Mouse (Mus musculus): Measurements from ENCODE around the gene Spaca7. TPM values are rescaled to one million over a fixed set of nuclear protein-coding genes. Genes with fewer than 3 reads are reported as not detected.
"Not testable (repeated sequence)": the region's sequence is repeated elsewhere in the genome, so short reads cannot be mapped to it uniquely, and the experiment has no call there.

Spaca7 gene
- polyA plus RNA-seq, 1 experiment = not detected

DNA sequence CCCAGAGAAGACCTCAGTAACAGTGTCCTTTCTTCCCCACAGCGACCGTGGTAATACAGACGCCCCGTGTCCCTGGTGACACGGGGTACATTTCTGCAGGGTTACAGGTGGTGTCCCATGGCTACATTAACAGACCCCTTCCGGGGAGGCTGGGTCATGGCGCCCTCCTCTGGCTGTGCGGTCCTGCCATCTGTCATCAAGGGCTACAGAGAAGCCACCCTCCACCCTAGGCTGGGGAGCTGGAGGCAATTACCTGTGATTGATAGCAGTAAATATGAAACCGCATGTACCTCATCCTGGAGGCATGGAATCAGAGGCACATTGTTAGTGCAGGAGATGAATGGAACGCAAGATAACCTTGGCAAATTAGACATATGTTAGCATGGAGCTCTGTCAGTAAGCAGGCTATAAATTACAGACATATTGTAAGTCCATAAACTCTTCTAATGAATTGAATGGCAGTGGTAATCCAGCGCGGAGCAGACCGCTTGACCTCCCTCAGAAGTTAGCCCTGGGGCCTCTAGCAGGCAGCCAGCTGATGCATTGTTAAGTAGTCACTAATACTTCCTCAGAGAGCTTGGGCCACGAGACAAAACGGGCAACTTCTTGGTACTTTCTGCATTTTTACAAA is 17.2 kb upstream of the Spaca7 start:
- Histone ChIP-seq H3K4me1 (no peaks in the 10 kb centered on the region), H3K36me3 (replicated peaks; ENCODE audit: low read length) (no peaks in the 10 kb centered on the region), H3K4me3 (replicated peaks) (no peak overlapping the region), H3K27me3 (replicated peaks) (peaks cover 40% of the 10 kb centered on the region), H3K9me3 (no peaks in the 10 kb centered on the region)
- no peak for TF ChIP-seq GATA1 (IDR thresholded peaks at IDR 0.05; ENCODE audit: borderline replicate concordance, low read length)
- no peak for TF ChIP-seq FLI1 (IDR thresholded peaks at IDR 0.05; ENCODE audit: low read length)

DNA sequence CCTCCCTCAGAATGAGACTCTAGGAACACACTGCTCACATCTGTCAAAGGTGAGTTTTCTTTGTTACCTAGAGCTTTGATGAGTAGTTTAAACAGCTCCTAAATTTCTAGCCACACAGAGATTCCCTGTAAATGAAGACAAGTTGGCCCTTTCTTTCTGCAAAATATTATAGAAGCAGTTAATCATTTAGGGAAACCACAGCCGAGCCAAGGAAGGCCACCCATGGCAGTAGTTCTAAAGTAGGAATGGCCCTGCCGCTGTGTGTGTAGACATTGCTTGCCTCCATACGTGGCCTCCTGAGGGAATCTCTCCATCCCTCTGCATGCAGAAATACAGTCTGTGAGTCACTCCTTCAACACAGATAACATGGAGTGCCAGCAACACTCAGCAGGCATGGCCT is 14.0 kb upstream of the Spaca7 start:
- no peak for TF ChIP-seq FLI1 (IDR thresholded peaks at IDR 0.05; ENCODE audit: low read length)
- TF ChIP-seq GATA1 (IDR thresholded peaks at IDR 0.05; ENCODE audit: borderline replicate concordance, low read length) = no peak

DNA sequence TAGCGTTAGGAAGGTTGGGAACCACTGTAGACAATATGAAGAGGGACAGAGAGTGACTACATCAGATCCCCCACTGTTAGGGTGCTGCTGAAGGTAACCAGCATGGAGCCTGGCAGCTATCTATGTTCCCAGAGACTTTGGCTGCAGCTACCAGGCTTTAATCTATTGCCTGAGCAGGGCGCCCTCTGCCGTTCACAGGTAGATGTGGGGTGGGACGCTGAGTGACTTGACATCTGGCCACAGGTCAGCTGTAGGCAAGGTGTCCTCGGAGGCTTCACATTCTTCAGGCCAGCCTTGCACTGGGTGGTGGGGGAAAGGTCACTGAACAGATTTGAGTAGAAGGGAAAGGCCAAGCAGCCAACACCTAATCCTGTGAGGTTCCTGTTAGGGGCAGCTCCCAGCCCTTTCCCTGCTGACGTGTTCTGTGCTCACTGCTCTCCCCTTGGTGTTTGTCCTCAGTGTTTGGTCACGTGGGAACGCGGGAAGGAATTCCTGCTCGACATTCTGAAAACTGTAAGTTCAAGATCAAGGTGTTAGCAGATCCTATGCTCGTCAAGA is 11.3 kb upstream of the Spaca7 start:
- H3K27me3 ChIP-seq (replicated peaks) = peaks cover 44% of the 10 kb centered on the region
- TF ChIP-seq GATA1 (IDR thresholded peaks at IDR 0.05; ENCODE audit: borderline replicate concordance, low read length) (no peak), FLI1 (IDR thresholded peaks at IDR 0.05; ENCODE audit: low read length) (no peak)
- no peak overlapping the region for H3K4me3 ChIP-seq (replicated peaks)
- H3K9me3 ChIP-seq = no peaks in the 10 kb centered on the region
- H3K4me1 ChIP-seq = no peaks in the 10 kb centered on the region
- no peaks in the 10 kb centered on the region for H3K36me3 ChIP-seq (replicated peaks; ENCODE audit: low read length)

More for the DNA sequence above, 14.0 kb upstream of the Spaca7 start:
- H3K9me3 ChIP-seq = no peaks in the 10 kb centered on the region
- no peak overlapping the region for H3K4me3 ChIP-seq (replicated peaks)
- no peaks in the 10 kb centered on the region for H3K4me1 ChIP-seq
- H3K27me3 ChIP-seq (replicated peaks) = peaks cover 54% of the 10 kb centered on the region
- H3K36me3 ChIP-seq (replicated peaks; ENCODE audit: low read length) = no peaks in the 10 kb centered on the region

DNA sequence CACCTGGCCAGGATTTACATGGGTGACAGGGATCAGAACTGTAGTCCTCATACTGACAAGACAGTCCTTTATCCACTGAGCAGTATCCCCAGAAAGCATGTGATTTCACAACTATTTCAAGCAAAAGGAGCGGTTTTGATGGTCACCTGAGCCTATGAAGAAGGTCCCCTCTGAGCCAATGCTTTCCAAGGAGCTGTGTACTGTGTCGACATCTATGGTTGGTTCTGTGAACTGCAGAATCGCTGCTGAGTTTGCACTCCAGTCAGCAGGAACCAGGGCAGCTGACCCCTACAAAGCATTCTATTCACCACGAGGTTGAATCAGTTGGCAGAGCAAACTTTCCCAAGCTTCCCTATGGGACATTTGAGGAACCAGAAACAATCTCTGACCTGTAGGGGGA is 8.5 kb upstream of the Spaca7 start:
- Histone ChIP-seq H3K36me3 (replicated peaks; ENCODE audit: low read length) (no peaks in the 10 kb centered on the region), H3K27me3 (replicated peaks) (peaks cover 36% of the 10 kb centered on the region), H3K9me3 (no peaks in the 10 kb centered on the region), H3K4me3 (replicated peaks) (no peak overlapping the region), H3K4me1 (no peaks in the 10 kb centered on the region)
- no peak for TF ChIP-seq FLI1 (IDR thresholded peaks at IDR 0.05; ENCODE audit: low read length)
- TF ChIP-seq GATA1 (IDR thresholded peaks at IDR 0.05; ENCODE audit: borderline replicate concordance, low read length) = no peak

DNA sequence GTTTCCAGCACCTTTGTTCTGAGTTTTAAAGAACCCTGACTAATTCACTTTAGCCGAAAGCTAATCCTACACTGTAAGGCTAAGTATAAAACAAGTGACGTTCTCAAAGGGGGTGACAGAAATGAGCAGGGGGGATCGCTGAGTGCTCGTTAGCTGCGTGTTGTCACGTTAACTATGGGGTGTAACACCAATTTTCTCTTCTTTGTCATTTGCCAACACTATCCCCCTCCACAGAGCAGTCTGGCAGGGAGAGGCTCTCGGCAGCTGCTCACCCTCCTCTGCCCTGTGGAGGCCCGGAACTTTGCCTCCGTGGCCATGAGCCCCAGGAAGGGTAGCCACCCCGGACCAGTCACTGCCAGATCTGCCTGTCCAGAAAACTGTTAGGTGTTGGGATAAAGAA is 7.3 kb upstream of the Spaca7 start:
- Histone ChIP-seq H3K4me1 (no peaks in the 10 kb centered on the region), H3K9me3 (no peaks in the 10 kb centered on the region), H3K4me3 (replicated peaks) (no peak overlapping the region), H3K36me3 (replicated peaks; ENCODE audit: low read length) (no peaks in the 10 kb centered on the region), H3K27me3 (replicated peaks) (peaks cover 40% of the 10 kb centered on the region)
- TF ChIP-seq GATA1 (IDR thresholded peaks at IDR 0.05; ENCODE audit: borderline replicate concordance, low read length) = no peak
- no peak for TF ChIP-seq FLI1 (IDR thresholded peaks at IDR 0.05; ENCODE audit: low read length)

DNA sequence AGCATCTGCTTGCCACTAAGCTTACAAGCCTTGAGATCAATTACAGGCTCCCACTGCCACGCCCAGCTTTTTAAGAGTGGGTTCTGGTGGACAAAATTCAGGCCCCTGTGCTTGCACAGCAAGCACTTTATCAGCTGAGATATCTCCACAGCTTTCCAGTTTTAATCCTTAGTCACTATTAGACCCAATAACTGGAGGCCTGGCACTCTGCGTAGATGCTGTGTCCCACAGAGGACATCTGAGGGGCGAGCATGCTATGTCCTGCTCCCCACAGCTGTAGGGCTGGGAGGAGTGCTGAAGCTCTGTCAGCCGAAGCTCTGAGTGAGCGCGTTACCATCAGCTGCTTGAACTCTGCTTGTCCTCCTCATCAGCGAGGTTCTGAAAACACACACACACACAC is 6.3 kb upstream of the Spaca7 start:
- no peak for TF ChIP-seq GATA1 (IDR thresholded peaks at IDR 0.05; ENCODE audit: borderline replicate concordance, low read length)
- no peak for TF ChIP-seq FLI1 (IDR thresholded peaks at IDR 0.05; ENCODE audit: low read length)
- Histone ChIP-seq H3K9me3 (no peaks in the 10 kb centered on the region), H3K27me3 (replicated peaks) (peaks cover 33% of the 10 kb centered on the region), H3K4me1 (no peaks in the 10 kb centered on the region), H3K36me3 (replicated peaks; ENCODE audit: low read length) (no peaks in the 10 kb centered on the region), H3K4me3 (replicated peaks) (no peak overlapping the region)

DNA sequence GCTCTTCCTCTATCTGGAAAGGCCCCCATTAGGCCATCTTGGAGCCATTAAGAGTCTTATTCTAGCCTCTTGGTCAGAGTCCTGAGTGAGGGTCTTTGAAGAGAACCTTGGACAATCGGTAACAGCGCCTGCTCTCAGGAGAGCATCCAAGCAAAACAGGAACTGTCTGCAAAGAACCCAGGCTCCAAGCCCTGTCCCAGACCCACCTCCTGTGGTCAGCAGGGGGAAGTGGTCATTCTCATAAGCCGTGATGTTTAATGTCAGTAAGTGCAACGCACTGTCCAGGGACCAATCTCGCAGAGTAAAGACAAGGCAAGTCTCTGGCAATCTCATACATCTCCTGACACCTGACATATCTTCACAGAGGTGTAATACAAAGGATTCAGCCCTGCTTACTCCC is 3.2 kb downstream of the Spaca7 start:
- TF ChIP-seq GATA1 (IDR thresholded peaks at IDR 0.05; ENCODE audit: borderline replicate concordance, low read length) = no peak
- TF ChIP-seq FLI1 (IDR thresholded peaks at IDR 0.05; ENCODE audit: low read length) = no peak
- no peak overlapping the region for H3K4me3 ChIP-seq (replicated peaks)
- peaks cover 31% of the 10 kb centered on the region for H3K27me3 ChIP-seq (replicated peaks)
- no peaks in the 10 kb centered on the region for H3K36me3 ChIP-seq (replicated peaks; ENCODE audit: low read length)
- no peaks in the 10 kb centered on the region for H3K4me1 ChIP-seq
- H3K9me3 ChIP-seq = no peaks in the 10 kb centered on the region

DNA sequence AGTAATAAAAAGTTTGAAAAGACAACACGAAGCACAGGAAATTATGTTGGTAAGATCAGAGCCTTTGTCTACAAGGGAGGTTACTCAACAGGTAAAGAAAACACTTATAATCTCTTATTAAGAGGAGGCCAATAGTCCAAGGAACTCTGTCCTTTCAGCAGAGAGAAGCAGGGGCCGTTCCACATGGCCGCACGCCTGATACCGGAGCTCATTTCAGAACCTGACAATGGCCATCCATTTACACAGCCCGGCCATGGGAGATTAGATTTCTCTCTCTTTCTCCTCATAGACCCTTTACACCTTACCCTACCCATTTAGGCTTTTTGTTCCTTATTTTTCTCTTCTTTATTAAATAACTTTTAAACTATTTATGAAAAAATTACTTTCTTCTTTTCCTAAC is 3.9 kb downstream of the Spaca7 start:
- Histone ChIP-seq H3K36me3 (replicated peaks; ENCODE audit: low read length) (no peaks in the 10 kb centered on the region), H3K4me1 (no peaks in the 10 kb centered on the region), H3K27me3 (replicated peaks) (peaks cover 31% of the 10 kb centered on the region), H3K4me3 (replicated peaks) (no peak overlapping the region), H3K9me3 (no peaks in the 10 kb centered on the region)
- no peak for TF ChIP-seq FLI1 (IDR thresholded peaks at IDR 0.05; ENCODE audit: low read length)
- TF ChIP-seq GATA1 (IDR thresholded peaks at IDR 0.05; ENCODE audit: borderline replicate concordance, low read length) = no peak

DNA sequence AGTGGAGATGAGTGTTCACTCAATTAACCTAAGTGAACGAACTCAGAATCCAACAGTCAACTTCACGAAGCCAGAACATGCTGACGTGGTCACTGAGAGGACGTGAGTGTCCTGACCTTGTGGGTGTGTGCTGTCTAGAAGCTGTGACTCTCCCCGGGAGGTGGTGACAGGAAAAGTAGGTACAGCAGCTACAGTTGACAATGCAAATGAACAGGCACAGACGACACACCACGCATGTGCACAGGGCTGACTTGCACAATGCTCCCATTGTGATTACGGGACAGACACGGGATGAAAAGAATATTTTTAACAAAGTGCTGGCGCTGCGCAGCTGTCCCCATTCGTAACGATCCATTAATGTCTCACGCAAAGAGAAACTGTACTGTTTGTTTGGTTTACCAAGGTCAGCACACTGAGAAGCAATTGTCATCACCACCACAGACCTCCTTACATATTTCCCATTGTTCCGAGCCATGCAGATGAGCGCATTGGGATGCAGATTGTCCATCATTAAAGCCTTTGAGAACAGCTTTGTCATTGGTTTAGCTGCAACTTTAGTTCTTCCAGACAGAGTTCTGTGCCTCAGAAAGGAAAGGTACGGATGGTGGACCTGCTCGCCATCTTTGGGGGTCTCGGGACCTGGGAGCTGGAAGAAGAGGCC is 6.6 kb downstream of the Spaca7 start:
- not testable (repeated sequence) for H3K4me1 ChIP-seq; H3K36me3 ChIP-seq (replicated peaks; ENCODE audit: low read length); H3K9me3 ChIP-seq; H3K4me3 ChIP-seq (replicated peaks)
- peaks cover 19% of the 10 kb centered on the region for H3K27me3 ChIP-seq (replicated peaks)

DNA sequence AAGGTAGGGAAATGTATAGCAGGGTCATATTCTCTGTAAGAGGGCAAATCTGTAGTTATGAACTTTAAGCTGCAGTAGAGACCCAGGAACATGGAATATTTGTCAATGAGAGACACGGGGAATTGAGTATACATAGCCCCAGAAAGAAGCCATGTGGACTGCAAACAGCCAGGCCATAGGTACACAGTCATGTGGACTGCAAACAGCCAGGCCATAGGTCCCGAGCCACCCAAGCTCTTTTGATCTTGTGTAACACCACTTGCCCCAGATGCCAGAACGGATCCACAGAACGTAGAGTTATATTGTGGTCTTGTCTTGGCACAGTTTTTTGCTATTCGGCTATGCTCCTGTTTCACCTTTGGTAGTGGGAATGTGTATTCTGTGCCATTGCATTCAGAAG is 11.0 kb downstream of the Spaca7 start:
- Histone ChIP-seq H3K27me3 (replicated peaks) (peaks cover 17% of the 10 kb centered on the region), H3K4me1 (no peaks in the 10 kb centered on the region)
- TF ChIP-seq GATA1 (IDR thresholded peaks at IDR 0.05; ENCODE audit: borderline replicate concordance, low read length) = no peak
- TF ChIP-seq FLI1 (IDR thresholded peaks at IDR 0.05; ENCODE audit: low read length) = no peak

More for the DNA sequence above, 11.0 kb downstream of the Spaca7 start:
- Histone ChIP-seq H3K36me3 (replicated peaks; ENCODE audit: low read length) (no peaks in the 10 kb centered on the region), H3K9me3 (peaks cover 6% of the 10 kb centered on the region), H3K4me3 (replicated peaks) (no peak overlapping the region)

All from megakaryocyte, embryonic 14.5 days (primary cell).